Mouse (Mus musculus) limb, embryonic 13.5 days (tissue): ENCODE results near the gene Gm20837. TPM values are rescaled to one million over a fixed set of nuclear protein-coding genes. Genes with fewer than 3 reads are reported as not detected.
"Not testable (repeated sequence)": the region's sequence is repeated elsewhere in the genome, so short reads cannot be mapped to it uniquely, and the experiment has no call there.

Source experiments
- ATAC-seq: fragments of 200-750 bp; cut with Nextera tagmentation; 2 replicates; pipeline ENCODE4 v1.8.0; 2017; ENCODE audit warnings: low read depth, moderate number of reproducible peaks, moderate TSS enrichment; ENCODE audit not compliant: low FRiP score
- H3K27ac ChIP-seq: fragments of 300-500 bp; sonication (generic); 2 replicates; pipeline ENCODE4 v1.5.1; 2015; ENCODE audit warnings: inconsistent platforms, mild to moderate bottlenecking, moderate library complexity
- H3K27me3 ChIP-seq: fragments of 300-500 bp; sonication (generic); 2 replicates; pipeline ENCODE4 v1.6.1; 2015; ENCODE audit warnings: mild to moderate bottlenecking, inconsistent platforms
- H3K36me3 ChIP-seq: fragments of 300-500 bp; sonication (generic); 2 replicates; pipeline ENCODE4 v1.6.1; 2015; ENCODE audit warnings: inconsistent platforms, mild to moderate bottlenecking, moderate library complexity
- H3K4me1 ChIP-seq: fragments of 300-500 bp; sonication (generic); 2 replicates; pipeline ENCODE4 v1.6.1; 2015; ENCODE audit warnings: inconsistent platforms
- H3K4me2 ChIP-seq: fragments of 300-500 bp; sonication (generic); replicated peaks from 2 replicates; pipeline ENCODE4 v1.6.1; 2015; ENCODE audit warnings: inconsistent platforms, mild to moderate bottlenecking, moderate library complexity
- H3K4me3 ChIP-seq: fragments of 300-500 bp; sonication (generic); 2 replicates; pipeline ENCODE4 v1.5.1; 2015; ENCODE audit warnings: moderate library complexity, mild to moderate bottlenecking, inconsistent platforms
- H3K9ac ChIP-seq: fragments of 300-500 bp; sonication (generic); 2 replicates; pipeline ENCODE4 v1.6.1; 2015; ENCODE audit warnings: mild to moderate bottlenecking, inconsistent platforms
- H3K9me3 ChIP-seq: fragments of 300-500 bp; sonication (generic); 2 replicates; pipeline ENCODE4 v1.6.1; 2016; ENCODE audit warnings: inconsistent platforms
- WGBS: fragments of 180-500 bp; shearing (Covaris S2); methylation state at CpG from one replicate; pipeline ENCODE4 v1.1.7; 2015; 5-methylcytosine and 5-hydroxymethylcytosine counted together
- polyA plus RNA-seq: library from polyadenylated mRNA; unstranded; fragments of >200 nt; fragmentation: Nextera tagmentation; extraction: Ambion mirVana; gene quantifications from 2 replicates; pipeline ENCODE4 v1.2.1, GENCODE M21; 2015

Gm20837 gene
- polyA plus RNA-seq, result not detected in 2 replicates

DNA sequence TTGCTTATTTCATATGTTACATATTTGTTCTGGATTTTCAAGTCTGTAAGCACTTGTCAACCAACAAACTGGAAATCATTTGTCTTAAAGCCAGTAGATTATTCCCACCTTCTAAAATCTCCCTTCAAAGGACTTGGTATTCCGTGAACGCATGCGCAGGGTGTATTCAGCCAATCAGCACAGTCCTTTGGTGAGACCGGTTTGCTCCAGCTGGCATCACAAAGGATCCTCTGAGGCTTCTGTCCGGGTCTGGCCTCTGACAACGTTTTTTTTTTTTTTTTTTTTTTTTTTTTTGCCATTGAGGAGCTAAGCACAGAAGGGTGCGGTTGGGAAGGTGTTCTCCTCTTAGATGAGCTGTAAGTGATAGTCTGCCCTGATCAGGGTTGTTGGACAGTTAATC, at the start of gene Gm20837:
Gene Gm20837 (plus strand): TSS at position 301 of the 400 bp plus-strand sequence.
- not testable (repeated sequence) for H3K9ac ChIP-seq, H3K36me3 ChIP-seq, H3K4me1 ChIP-seq, H3K27ac ChIP-seq, ATAC-seq, H3K4me2 ChIP-seq, H3K27me3 ChIP-seq, H3K9me3 ChIP-seq, H3K4me3 ChIP-seq
- WGBS, result no CpG with 5 or more reads among the region's 7 CpGs
